Mouse (Mus musculus) gastrocnemius, postnatal 25 days (tissue): ENCODE results near the gene Plpp7. TPM values are rescaled to one million over a fixed set of nuclear protein-coding genes. Genes with fewer than 3 reads are reported as not detected.

Experiments
- DNase-seq: peaks from one replicate; pipeline ENCODE4 v3.0.0; 2022
- total RNA-seq, 2 experiments: library from RNA; stranded (reverse); gene quantifications; 1 replicate in 1 of 2; 2 replicates in 1 of 2; pipeline ENCODE4 v1.2.3; 2021

The Plpp7 gene
- total RNA-seq, 2 experiments from 2014 or later = 90.9 to 97.0 TPM

DNA sequence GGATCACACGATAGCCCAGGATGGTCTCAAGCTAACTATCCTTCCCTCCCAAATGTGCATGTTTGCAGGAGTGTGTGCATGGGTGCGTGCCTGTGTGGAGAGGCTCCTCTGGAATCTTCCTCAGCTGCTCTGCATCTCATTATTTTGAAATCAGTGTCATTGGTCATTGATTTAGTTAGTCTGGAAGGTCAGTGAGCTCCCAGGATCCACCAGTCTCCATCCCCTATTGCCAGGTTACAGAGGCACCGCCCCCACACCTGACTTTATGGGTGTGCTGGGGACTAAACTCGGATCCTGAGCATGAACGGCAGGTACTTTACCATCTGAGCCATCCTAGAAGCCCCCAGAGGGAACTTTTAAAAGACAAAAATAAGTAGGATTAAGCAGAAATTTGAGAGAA lies 7.6 kb downstream of the Plpp7 start:
- DNase-seq = no peak

DNA sequence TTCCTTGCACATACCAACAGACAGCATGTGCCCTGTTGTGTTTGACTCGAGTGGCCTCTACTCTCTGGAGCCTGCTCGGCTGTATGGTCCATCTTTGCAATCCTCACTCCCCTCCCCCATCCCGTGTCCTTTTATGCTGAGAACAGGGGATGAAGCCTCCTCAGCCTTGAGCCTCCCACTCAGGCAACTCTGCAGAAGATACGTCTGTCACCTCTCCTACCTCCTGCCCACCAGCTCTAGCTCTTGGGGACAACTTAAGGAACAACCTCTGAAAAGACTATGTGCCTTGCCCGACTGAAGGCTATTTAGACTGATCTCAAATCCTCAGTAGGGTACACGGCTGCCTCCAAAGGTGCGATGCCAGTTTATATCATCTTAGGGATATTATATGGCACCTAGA lies 8.2 kb downstream of the Plpp7 start:
- no peak for DNase-seq

DNA sequence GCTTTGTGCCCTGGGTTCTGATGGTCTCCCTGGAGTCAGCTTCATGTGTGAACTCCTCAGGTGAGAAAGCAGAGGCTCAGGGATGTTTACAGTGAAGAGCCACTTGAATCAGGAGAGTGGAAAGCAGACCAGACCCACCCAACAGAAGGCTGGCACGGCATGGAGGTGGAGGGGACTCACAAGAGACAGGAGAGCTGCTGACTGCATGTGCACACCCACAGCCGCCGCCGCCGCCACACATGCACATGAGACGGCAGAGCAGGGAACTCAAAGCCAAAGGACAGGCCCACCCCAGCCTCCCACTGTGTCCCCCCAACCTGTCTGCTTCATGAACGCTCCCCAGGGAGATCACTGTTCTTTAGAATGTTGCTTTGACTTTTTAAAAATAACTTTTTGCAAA lies 8.8 kb downstream of the Plpp7 start:
- DNase-seq = no peak

DNA sequence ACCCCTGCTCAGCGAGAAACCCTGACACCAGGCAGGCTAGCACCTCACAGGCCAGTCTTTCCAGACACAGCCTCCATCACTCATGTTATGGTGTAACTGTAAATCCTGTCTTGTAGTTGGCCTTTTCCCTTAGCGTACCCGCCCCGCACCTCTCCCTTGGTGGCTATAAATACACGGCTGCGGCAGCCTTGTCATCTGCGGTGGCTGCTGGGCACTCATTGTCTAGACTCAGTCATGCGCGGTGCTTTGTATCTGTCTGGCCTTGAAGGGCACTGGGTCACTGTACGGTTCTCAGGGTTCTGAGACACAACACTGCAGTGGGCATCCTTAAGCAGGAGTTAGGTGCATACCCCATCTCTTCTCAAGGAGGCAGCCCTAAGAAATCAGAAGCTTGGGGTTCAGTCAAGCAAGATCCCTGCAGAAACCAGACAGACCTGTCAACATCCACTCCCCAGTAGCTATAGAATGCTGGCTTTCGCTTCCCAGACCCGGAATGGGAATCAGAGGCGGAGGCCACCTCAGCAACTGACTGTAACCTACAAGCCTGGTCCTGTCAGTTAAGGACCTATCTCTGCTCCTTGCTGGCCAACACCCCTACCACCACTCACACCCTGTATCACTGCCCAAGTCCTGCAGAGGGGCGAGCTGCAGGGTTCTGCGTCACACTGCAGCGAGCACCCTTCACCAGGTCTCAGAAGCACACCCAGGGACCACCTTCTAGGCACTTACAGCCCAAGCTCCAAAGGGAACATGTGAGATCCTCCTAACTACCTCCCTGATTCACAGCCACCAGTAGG lies 10.0 kb downstream of the Plpp7 start:
- DNase-seq = no peak

DNA sequence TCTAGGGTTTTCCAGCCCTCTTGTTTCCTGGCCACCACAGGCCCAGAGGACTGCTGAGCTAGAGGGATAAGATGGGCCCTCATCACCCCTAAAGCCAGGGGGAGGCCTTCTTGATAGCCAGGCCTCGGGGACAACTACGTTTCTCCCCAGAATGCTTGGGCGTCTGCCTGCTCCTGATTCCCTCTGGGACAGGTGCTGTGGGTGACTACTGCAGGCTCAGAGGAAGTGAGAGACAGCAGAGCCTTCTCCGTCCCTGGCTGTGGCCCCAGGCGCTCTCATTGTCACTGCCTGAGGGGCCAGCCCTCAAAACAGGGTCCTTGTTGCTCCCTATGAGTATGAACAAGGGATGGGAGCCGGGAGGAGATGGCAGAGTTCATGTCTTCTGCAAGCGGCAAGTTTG lies 10.6 kb downstream of the Plpp7 start:
- DNase-seq = no peak

DNA sequence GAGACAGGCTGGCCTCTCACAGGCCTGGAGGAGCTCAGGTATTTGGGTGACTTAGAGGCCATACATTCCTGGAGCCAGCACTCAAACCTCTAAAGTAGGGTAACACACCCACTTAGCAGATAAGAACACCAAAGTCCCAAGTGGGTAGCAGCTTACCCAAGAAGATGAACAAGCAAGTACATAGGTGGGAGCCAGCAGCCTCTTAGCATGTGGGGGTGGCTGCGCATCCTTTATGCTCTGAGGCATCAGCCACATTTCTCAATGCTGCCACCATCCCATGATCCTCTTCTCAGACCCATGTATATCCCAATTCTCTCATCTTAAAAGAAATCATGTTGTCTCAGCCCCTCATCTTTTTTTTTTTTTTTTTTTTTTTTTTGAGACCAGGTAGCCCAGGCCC lies 15.9 kb downstream of the Plpp7 start:
- DNase-seq = no peak

DNA sequence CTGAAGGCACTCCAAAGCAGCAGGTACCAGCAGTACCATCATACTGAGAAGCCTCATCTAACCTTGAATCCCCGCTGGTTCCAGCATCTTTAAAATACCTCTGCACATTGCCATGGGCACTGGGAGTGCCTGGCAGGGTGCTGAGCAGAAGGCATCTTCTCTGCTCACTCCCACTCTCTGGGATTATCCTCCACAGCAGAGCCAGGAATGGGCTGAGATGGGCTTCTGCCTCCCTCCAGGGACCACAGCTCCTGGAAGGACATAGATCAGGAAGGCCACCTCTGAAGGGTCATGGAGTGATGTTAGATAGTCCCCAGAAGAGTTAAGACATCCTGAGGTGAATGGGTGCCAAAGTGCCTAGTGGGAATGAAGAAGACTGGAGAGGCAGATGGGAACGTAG lies 17.2 kb downstream of the Plpp7 start:
- DNase-seq = no peak

DNA sequence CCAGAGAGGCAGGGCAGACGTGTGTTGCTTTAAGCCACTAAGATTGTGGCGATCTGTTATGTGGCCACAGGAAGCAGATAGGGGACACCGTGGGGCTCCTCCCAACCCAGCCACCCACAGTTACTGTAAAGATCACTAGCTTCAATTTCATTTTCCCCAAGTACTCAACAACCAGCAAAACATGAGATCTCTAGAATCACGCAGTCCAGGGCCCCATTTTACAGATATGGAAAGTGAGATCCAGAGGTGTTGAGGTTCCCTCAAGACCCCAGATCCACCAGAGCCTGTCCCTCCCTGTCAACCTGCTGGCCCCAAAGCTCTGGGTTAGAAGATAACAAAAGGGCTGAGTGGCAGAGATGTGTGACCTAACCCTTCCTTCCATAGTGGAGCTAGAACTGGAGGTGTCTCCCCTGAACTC lies 20.5 kb downstream of the Plpp7 start:
- DNase-seq = no peak

DNA sequence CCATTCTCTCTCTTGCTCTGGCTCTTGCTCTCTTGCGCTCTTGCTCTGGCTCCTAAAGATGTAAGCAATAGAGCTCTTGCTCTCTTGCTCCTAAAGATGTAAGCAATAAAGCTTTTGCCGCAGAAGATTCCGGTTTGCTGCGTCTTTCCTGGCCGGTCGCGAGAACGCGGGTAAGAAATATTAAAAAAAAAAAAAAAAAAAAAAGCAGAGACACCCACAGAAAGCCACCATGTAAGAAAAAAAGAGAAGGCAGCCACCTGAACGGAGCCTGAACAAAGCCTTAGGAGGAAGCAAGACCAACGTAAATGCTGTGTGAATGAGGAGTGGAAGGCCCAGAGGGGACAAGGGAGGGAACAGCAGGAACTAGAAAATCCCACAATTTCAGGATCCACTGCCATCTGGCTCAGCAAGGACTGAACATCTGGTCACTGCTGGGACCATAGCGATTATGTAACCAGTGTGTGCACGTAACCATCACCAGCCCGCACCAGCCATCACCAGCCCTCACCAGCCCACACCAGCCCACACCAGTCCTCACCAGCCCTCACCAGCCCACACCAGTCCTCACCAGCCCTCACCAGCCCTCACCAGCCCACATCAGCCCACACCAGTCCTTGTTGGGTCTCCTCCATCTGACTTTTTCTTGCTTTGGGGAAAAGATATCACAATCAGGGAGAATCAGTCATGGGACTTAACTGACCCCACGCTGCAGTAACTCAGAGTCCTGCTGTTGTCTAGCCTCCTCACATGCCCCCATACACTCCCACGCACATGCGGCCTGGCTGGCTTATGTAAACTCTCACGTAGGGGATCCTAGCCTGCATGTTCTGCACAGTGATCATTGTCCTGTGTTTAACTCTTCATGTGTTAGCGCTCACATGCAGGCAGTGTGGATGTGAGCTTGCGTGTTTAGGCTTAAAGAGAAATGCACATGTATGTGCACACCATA lies 24.7 kb downstream of the Plpp7 start:
- peak; percentile 68 for DNase-seq

DNA sequence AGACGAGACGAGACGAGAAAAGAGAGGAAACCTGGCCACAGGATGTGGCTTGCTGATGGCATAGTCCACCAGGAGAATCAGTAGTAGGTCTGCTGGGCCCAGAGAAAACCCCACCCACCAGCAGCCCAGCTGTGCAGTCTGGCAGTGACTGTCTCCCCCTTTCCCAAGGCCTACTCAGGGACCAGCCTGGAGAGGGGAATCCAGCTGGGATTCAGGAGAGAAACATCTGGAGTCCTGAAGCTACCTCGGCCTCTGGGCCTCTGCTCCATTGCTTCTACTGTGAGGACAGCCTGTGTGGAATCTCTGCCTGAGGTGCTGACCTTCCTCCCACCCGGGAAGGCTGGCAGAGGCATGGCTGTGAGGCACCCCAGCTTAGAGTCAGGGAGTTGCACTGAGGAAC lies 25.8 kb downstream of the Plpp7 start:
- DNase-seq = peak; percentile 69

DNA sequence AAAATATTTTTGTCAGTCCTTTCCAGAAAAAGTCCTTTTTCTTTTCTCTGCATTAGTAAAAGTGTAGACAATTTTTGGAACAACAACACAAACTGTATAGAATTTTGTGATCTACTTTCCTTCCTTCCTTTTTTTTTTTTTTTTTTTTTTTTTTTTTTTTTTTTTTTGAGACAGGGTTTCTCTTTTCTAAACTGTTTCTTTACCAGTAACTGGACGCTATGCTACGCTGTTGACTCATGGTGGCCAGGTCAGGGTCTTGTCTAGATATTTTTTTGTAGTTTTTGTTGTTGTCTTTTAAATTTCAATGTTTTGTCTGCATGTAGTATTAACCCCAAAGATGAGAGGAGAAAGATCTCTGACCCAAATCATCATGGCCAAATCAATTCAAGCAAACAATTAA lies 26.5 kb downstream of the Plpp7 start:
- DNase-seq = no peak

DNA sequence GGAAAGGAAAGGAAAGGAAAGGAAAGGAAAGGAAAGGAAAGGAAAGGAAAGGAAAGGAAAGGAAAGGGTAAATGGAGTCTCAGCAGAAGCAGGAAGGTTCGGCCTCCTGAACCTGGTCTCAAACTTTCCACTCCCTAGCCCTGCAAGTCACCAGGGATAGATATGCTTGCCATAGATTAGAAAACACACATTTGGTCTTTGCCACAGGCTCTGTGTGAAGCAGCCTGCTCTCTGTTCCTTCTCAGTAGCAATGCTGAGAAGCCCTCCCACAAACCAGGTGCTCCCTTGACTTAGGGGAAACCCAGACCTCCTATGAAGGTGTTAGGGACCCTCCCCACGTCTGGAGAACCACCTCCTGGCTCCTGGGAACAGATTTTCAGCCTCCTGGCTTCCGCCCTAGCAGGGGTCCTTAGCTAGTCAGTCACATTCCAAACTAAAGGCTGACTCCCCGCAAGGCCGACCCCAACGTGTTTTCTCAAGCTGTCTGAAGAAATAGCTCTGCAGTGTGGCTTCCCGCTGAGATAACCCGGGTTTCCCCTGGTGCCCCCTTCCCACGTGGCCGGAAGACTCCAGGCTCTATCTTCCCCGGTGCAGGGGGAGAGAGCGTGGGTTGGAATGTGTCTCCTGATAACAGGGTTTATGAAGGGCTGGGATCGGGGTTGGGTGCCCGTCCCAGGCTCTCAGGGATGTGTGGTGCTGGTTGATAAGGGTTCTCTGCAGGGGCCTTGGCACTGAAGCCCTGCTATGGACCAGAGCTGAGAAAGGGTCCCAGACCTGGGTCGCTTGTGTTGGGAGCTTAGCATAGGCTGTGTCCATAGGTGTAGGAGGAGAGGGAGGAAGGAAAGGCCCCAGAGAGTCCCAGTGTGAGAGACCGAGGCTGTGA lies 32.6 kb downstream of the Plpp7 start:
- DNase-seq = no peak

DNA sequence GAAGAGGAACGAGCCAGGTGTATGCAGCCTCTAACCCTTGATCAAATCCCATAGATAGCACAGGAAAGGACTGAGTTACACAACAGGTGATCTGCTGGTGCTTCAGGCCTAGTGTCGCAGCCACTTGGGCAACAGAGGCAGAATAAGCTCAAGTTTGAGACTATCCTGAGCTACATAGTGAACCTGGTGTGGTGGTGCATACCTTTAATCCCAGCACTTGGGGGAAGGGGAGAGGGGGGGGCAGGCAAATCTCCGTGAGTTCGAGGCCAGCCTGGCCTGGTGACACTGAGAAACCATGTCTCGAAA lies 33.2 kb downstream of the Plpp7 start:
- no peak for DNase-seq

DNA sequence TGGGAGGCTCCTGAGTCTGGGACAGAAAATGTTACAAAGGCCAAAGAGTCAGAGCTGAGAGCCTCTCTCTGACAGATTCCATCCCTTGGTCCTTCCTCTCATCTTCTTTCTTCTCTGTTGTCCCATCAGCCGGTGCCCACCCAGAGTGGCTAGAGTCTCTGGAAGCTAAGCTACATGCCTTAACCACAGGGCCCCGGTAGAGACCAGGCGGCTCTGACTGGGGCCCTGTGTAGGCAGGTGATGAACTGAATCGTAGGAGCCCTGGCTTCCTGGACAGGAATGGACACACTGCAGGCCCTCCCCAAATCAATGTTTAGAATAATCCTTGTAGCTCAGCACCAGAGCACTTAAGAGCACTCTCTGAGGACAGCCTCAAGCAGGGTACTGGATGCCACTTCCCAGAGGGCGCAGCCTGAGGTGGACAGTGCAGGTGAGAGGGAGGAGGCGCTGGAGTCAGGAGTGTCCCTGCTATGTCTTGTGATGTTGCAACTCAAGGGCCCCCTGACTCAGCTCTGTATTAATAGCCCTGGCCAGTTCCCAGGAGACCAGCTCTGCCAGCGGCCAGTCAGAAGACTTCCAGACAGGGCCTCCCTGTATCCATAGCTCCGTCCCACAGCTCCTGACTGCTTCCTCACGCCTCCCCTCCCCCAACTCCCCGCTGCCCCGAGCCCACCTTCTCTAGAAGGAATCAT lies 34.2 kb downstream of the Plpp7 start:
- peak; percentile 82 for DNase-seq

DNA sequence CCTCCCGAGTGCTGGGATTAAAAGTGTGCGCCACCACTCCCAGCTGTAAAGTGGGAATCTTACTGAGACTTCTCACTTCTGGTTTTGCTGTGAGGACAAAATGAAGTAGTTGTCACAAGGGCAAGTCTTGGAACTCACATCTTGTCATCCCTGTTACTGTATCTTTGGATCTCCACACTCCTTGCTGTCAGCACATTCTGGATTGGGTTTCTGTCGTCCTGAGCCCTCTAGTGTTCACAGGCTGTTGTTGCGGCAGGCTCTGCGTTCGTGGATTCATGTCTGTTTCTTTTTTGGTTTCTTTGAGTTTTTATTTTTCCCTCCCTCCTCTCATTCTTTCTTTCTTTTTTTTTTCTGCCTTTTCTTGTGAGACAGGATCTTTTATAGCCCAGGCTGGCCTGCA lies 35.1 kb downstream of the Plpp7 start:
- peak; percentile 59 for DNase-seq

DNA sequence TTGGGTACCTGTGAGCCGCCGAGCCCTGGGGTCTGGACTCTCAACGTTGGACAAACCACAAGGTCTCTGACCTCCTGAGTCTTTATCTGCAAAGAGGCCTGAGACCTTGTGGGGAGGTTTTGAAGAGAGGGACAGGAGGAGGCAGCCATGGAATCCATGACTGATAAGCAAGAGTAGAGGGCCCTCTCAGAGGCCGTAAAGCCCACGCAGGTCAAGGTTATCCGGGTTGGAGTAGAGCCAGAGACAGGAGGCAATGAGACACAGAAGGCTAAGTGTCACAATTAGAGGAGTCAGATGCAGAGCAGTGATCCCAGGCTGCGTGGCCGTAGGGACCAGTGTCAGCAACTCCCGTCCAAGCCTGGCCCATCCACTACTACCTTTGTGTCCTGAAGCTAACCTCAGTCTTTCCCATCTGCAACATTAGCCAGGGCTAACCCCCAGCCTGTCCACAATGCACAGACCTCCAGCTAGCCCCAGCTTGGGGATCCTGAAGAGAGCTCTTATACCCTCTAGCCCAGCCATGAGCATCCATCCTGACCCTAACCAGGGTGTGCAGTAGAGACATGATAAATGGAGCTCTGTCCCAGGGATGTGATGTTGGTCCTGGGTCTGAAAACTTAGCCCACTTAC lies 36.0 kb downstream of the Plpp7 start:
- DNase-seq = no peak

DNA sequence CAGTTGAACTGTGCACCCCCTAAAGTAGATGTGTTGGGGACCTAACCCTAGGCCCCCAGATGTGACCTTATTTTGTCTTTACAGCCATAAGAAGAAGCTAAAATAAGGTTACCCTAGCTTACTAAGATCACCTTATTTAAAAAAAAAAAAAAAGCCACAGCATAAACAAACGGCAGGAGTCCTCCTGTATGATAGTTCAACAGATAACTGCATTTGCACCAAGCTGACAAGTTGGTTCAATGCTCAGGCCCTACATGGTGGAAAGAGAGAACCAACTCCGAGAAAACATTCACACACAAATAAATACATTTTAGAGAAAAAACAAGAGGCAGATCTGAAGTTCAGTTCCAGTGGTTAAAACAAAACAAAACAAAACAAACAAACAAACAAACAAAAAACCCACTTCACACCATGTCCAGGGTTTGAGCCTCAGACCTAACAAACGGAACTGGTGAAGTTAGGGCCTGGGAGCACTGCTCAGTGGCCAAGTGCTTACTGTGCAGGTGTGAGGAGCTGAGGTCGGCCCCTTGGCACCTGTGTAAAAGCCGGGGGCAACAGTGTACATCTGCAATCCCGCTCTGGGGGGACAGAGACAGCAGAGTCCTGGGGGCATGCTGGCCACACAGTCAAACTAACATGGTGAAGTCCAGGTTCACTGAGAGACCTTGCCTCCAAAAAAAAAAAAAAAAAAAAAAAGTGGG lies 36.7 kb downstream of the Plpp7 start:
- no peak for DNase-seq

DNA sequence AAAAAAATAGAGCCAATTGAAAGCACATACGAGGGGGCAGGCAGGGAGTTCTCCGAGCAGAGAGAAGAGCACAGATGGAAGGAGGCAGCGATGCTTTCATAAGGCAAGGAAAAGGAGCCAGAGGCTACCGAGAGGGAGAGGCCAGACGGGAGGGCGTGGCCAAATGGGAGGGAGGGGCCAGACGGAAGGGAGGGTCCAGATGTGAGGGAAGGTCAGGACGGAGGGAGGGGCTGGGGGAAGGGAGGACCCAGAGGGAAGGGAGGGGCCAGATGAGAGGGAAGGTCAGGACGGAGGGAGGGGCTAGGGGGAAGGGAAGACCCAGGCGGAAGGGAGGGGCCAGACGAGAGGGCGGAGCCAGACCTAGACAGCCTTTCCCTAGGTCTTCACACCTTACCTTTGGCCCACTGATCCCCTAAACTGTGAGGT lies 37.3 kb downstream of the Plpp7 start:
- peak; percentile 81 for DNase-seq

DNA sequence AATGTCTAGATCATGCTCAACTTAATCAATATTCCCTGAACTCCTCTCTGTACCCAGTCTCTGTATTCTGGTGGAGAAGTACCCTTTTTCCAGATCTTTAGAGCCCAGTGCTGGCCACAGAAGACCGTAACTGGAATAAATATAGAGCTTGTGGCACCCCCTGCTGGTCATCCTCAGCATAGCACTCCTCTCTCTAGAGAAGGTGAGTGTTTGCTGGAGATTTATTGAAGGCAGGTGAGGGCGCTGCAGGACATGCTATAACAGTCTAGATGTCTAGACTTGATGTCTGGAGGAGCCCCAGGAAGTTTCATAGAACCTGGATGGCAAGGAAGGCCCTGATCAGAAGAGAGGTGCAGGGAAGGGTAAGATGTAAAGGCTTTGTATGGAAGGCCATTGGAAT lies 38.7 kb downstream of the Plpp7 start:
- DNase-seq = peak; percentile 77

DNA sequence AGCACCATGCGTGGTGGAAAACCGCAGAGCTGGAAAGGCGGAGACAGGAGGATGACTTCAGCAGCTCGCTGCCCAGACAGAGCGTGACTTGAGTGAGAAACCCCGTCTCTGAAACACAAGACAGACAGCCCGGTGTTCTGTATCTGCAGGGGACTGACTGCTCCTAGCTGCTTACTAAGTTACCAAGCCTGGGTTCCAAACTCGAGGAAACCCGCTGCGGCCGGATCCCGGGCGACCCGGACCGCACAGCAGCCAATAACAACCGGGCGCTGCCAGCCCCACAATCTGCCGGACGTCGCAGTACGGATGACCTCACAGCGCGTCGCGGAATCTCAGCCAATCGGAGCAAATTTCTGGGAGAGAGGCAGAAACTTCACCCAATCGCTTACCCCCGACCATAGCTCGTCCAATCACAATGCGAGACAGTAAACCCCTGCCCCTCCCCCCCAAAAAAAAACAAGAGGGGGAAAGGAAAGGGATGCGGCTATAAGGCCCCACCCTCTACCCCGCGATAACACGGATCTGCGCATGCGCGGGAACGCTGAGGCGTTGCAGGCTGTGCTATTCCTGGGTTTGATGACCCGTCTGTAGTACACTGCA lies 42.4 kb downstream of the Plpp7 start:
- DNase-seq = peak; percentile 98
